7 mouse cellular contexts compared by ENCODE assay signal in the genomic region with DNA sequence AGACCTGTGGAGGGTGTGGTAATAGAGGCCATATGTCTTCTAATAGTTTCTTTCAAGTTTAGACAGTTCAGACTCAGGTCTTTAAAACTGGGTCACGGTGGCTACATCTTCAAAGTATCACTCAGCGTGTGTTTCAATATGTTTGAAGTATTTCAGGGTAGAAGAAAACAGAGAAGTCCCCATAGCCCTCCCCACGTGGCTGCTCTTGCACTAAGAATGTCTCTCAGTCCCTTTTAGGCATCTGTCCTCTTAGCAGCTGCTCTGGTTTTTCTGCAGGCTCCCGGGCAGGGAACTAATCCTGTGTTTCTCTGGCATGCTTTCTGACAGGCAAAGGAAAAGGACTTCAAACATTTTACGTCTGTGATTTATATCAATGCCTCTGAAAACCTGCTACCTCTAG. TPM values are rescaled to one million over a fixed set of nuclear protein-coding genes. Genes with fewer than 3 reads are reported as not detected.
"Had no signal": no experiment of that assay in that cellular context is flagged by ENCODE, and none has a peak within 500 bp of the region (broad histone marks: within the 10 kb centered on the region; RNA-seq: fewer than 3 reads in every experiment).

No protein-coding gene starts in this region.

- H3K9me3 ChIP-seq: limb, embryonic 13.5 days; liver, embryonic 15.5 days; neural tube, embryonic 12.5 days had no signal

- H3K27me3 ChIP-seq: limb, embryonic 13.5 days; liver, embryonic 15.5 days; neural tube, embryonic 12.5 days had no signal

- H3K4me3 ChIP-seq: limb, embryonic 13.5 days; liver, embryonic 15.5 days; neural tube, embryonic 12.5 days had no signal

- H3K36me3 ChIP-seq: limb, embryonic 13.5 days; liver, embryonic 15.5 days; neural tube, embryonic 12.5 days had no signal

- H3K4me2 ChIP-seq: limb, embryonic 13.5 days; liver, embryonic 11.5 days; liver, embryonic 15.5 days; neural tube, embryonic 12.5 days had no signal

- H3K4me1 ChIP-seq: limb, embryonic 13.5 days; liver, embryonic 15.5 days; neural tube, embryonic 12.5 days had no signal

- H3K9ac ChIP-seq: limb, embryonic 13.5 days; liver, embryonic 15.5 days; neural tube, embryonic 12.5 days had no signal

- H3K27ac ChIP-seq: limb, embryonic 13.5 days; liver, embryonic 15.5 days; neural tube, embryonic 12.5 days; stomach, postnatal 0 days had no signal

RNA-seq across cellular contexts. Expression of a gene that starts 17.0 kb away (rescaled TPM):
- total RNA-seq: neutrophil, adult 5-6 weeks had no signal
- polyA plus RNA-seq: liver, embryonic 15.5 days had no signal

RNA-seq across cellular contexts. Expression of a gene that starts 47.7 kb away (rescaled TPM):
- total RNA-seq: monocyte, adult 5-6 weeks had no signal
